Mouse (Mus musculus) embryonic facial prominence, embryonic 11.5 days (tissue): ENCODE measurements around the gene Gsk3b. TPM values are rescaled to one million over a fixed set of nuclear protein-coding genes. Genes with fewer than 3 reads are reported as not detected.

Source experiments
- ATAC-seq: fragments of 200-750 bp; cut with Nextera tagmentation; replicated peaks from 2 replicates; pipeline ENCODE4 v1.8.0; 2017; ENCODE audit warnings: low read depth; ENCODE audit not compliant: insufficient number of reproducible peaks, low FRiP score, low TSS enrichment
- DNase-seq: peaks from one replicate; pipeline ENCODE4 v3.0.0-alpha.2; 2015; ENCODE audit warnings: low spot score
- H3K27ac ChIP-seq: fragments of 300-500 bp; sonication (generic); replicated peaks from 2 replicates; pipeline ENCODE4 v1.5.1; 2014; ENCODE audit warnings: mild to moderate bottlenecking, low read depth, low read length, control low read depth
- H3K27me3 ChIP-seq: fragments of 300-500 bp; sonication (generic); 2 replicates; pipeline ENCODE4 v1.6.1; 2014; ENCODE audit warnings: mild to moderate bottlenecking, low read length, moderate library complexity, mixed read lengths; ENCODE audit not compliant: control insufficient read depth, insufficient read depth
- H3K36me3 ChIP-seq: fragments of 300-500 bp; sonication (generic); replicated peaks from 2 replicates; pipeline ENCODE4 v1.6.1; 2014; ENCODE audit warnings: low read depth, mild to moderate bottlenecking, low read length, moderate library complexity, mixed read lengths; ENCODE audit not compliant: control insufficient read depth, insufficient read depth
- H3K4me1 ChIP-seq: fragments of 300-500 bp; sonication (generic); 2 replicates; pipeline ENCODE4 v1.6.1; 2014; ENCODE audit warnings: low read length, mixed read lengths; ENCODE audit not compliant: control insufficient read depth, insufficient read depth
- H3K4me2 ChIP-seq: fragments of 300-500 bp; sonication (generic); 2 replicates; pipeline ENCODE4 v1.6.1; 2014; ENCODE audit warnings: low read depth, mild to moderate bottlenecking, control low read depth, low read length, moderate library complexity
- H3K4me3 ChIP-seq: fragments of 300-500 bp; sonication (generic); 2 replicates; pipeline ENCODE4 v1.5.1; 2014; ENCODE audit warnings: low read depth, low read length, control low read depth
- H3K9ac ChIP-seq: fragments of 300-500 bp; sonication (generic); replicated peaks from 2 replicates; pipeline ENCODE4 v1.6.1; 2014; ENCODE audit warnings: mild to moderate bottlenecking, control low read depth, low read length
- H3K9me3 ChIP-seq: fragments of 300-500 bp; sonication (generic); replicated peaks from 2 replicates; pipeline ENCODE4 v1.6.1; 2016; ENCODE audit warnings: mild to moderate bottlenecking, low read length, inconsistent platforms, mixed read lengths; ENCODE audit not compliant: control insufficient read depth
- WGBS: fragments of 180-500 bp; shearing (Covaris S2); extraction: QIAGEN DNeasy Blood & Tissue Kit; methylation state at CpG from one replicate; pipeline ENCODE4 v1.1.7; 2014; 5-methylcytosine and 5-hydroxymethylcytosine counted together
- polyA plus RNA-seq: library from polyadenylated mRNA; unstranded; fragments of >200 nt; fragmentation: Nextera tagmentation; extraction: Ambion mirVana; gene quantifications from 2 replicates; pipeline ENCODE4 v1.2.1, GENCODE M21; 2014

Gene Gsk3b
- polyA plus RNA-seq, 1 experiment from 2014 or later, result 81.9 TPM

GRCm38 (mm10) chr16:38131041-38131440 is 42.2 kb downstream of the Gsk3b start:
- no peak overlapping the region for H3K4me3 ChIP-seq
- H3K4me2 ChIP-seq, result no peak overlapping the region
- ATAC-seq, result no peak
- no peaks in the 10 kb centered on the region for H3K27me3 ChIP-seq
- DNase-seq, result no peak
- H3K9me3 ChIP-seq, result no peaks in the 10 kb centered on the region
- WGBS, result 79% methylated on average over 3 of the region's 3 CpGs
- H3K4me1 ChIP-seq, result no peaks in the 10 kb centered on the region
- no peak overlapping the region for H3K27ac ChIP-seq
- H3K36me3 ChIP-seq, result no peaks in the 10 kb centered on the region
- no peak overlapping the region for H3K9ac ChIP-seq

- Histone ChIP-seq H3K9me3 (no peaks in the 10 kb centered on the region), H3K4me2 (no peak overlapping the region), H3K36me3 (no peaks in the 10 kb centered on the region), H3K9ac (no peak overlapping the region), H3K4me3 (no peak overlapping the region), H3K4me1 (no peaks in the 10 kb centered on the region), H3K27ac (no peak overlapping the region), H3K27me3 (no peaks in the 10 kb centered on the region)
- DNase-seq (peak; percentile 15), ATAC-seq (no peak)
- 42% methylated on average over 9 of the region's 9 CpGs for WGBS
Measured at GRCm38 (mm10) chr16:38131756-38132155, 43.0 kb downstream of the Gsk3b start.

GRCm38 (mm10) chr16:38132210-38132609 is 43.4 kb downstream of the Gsk3b start:
- WGBS, result 70% methylated on average over 7 of the region's 7 CpGs
- DNase-seq (no peak), ATAC-seq (no peak)
- no peak overlapping the region for H3K4me2 ChIP-seq
- H3K36me3 ChIP-seq, result no peaks in the 10 kb centered on the region
- H3K9me3 ChIP-seq, result no peaks in the 10 kb centered on the region
- no peaks in the 10 kb centered on the region for H3K27me3 ChIP-seq
- H3K4me1 ChIP-seq, result no peaks in the 10 kb centered on the region
- no peak overlapping the region for H3K9ac ChIP-seq
- H3K27ac ChIP-seq, result no peak overlapping the region
- H3K4me3 ChIP-seq, result no peak overlapping the region

GRCm38 (mm10) chr16:38137296-38137695 is 48.5 kb downstream of the Gsk3b start:
- Histone ChIP-seq H3K4me2 (no peak overlapping the region), H3K27me3 (no peaks in the 10 kb centered on the region), H3K4me1 (no peaks in the 10 kb centered on the region), H3K9me3 (no peaks in the 10 kb centered on the region), H3K9ac (no peak overlapping the region), H3K4me3 (no peak overlapping the region), H3K27ac (no peak overlapping the region), H3K36me3 (no peaks in the 10 kb centered on the region)
- peak; percentile 39; the same call in 1 of the 2 replicates for ATAC-seq
- WGBS, result 39% methylated on average over 5 of the region's 5 CpGs
- DNase-seq, result peak; percentile 61

- ATAC-seq, result no peak
- no peak overlapping the region for H3K9ac ChIP-seq
- H3K4me3 ChIP-seq, result no peak overlapping the region
- no peaks in the 10 kb centered on the region for H3K27me3 ChIP-seq
- H3K4me1 ChIP-seq, result no peaks in the 10 kb centered on the region
- H3K4me2 ChIP-seq, result no peak overlapping the region
- no peak overlapping the region for H3K27ac ChIP-seq
- WGBS, result 86% methylated on average over 4 of the region's 4 CpGs
- no peaks in the 10 kb centered on the region; the same call in 1 of the 2 replicates for H3K36me3 ChIP-seq
- H3K9me3 ChIP-seq, result no peaks in the 10 kb centered on the region
- DNase-seq, result no peak
Measured at GRCm38 (mm10) chr16:38144898-38145297, 56.1 kb downstream of the Gsk3b start.

GRCm38 (mm10) chr16:38150555-38150954 is 61.8 kb downstream of the Gsk3b start:
- no peak overlapping the region for H3K4me2 ChIP-seq
- no peak for ATAC-seq
- H3K4me3 ChIP-seq, result no peak overlapping the region
- no peaks in the 10 kb centered on the region for H3K9me3 ChIP-seq
- no peak overlapping the region for H3K9ac ChIP-seq
- H3K27me3 ChIP-seq, result no peaks in the 10 kb centered on the region
- no peak overlapping the region for H3K27ac ChIP-seq
- H3K4me1 ChIP-seq, result no peaks in the 10 kb centered on the region
- no peak for DNase-seq
- no peaks in the 10 kb centered on the region for H3K36me3 ChIP-seq

GRCm38 (mm10) chr16:38157854-38158622 is 69.2 kb downstream of the Gsk3b start:
- Histone ChIP-seq H3K9ac (no peak overlapping the region), H3K4me2 (no peak overlapping the region), H3K27me3 (no peaks in the 10 kb centered on the region), H3K4me3 (no peak overlapping the region), H3K4me1 (no peaks in the 10 kb centered on the region), H3K27ac (no peak overlapping the region), H3K9me3 (no peaks in the 10 kb centered on the region), H3K36me3 (no peaks in the 10 kb centered on the region)
- no peak for ATAC-seq
- WGBS, result 93% methylated on average over 7 of the region's 7 CpGs
- no peak for DNase-seq

GRCm38 (mm10) chr16:38162019-38162418 is 73.2 kb downstream of the Gsk3b start:
- no peak for ATAC-seq
- H3K9ac ChIP-seq, result no peak overlapping the region
- no peak overlapping the region for H3K4me3 ChIP-seq
- H3K4me1 ChIP-seq, result no peaks in the 10 kb centered on the region
- no peaks in the 10 kb centered on the region for H3K9me3 ChIP-seq
- no peak for DNase-seq
- WGBS, result 74% methylated on average over 3 of the region's 3 CpGs
- H3K27ac ChIP-seq, result no peak overlapping the region
- no peaks in the 10 kb centered on the region for H3K27me3 ChIP-seq
- no peak overlapping the region for H3K4me2 ChIP-seq
- no peaks in the 10 kb centered on the region for H3K36me3 ChIP-seq
